Mouse (Mus musculus): ENCODE measurements around the gene Irf7. TPM values are rescaled to one million over a fixed set of nuclear protein-coding genes. Genes with fewer than 3 reads are reported as not detected.
A peak's percentile ranks its signal among the peaks of the same experiment; 100 is the strongest.

The Irf7 gene
- polyA plus RNA-seq, 1 experiment from 2014 or later, result 0.77 TPM

DNA sequence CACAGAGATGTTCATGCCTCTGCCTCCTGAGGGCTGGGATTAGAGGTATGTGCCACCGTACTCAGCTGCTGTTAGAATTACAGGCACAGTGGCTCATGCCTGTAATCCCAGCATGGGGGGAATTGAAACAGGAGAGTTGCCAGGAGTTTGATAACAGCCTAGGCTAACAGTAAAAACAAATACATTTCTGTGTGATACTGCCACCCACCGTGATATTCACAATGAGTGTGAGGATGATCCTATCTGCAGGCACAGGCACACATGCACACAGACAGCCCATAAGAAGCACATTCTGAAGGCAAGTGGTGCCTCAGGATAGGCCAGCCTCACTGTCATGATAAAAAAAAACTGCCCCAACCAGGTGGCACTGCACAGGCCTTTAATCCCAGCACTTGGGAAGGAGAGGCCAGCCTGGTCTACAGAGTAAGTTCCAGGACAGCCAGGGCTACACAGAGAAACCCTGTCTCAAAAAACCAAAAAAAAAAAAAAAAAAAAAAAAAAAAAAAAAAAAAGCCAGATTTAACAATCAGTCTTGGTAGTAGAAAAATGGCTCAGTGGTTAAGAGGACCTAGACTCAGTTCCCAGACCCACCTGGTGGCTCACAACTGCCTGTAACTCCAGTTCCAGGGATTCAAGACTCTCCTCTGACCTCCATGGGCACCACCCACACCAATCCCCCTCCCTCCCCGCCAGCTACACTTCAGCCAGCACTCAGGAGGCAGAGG, 31.8 kb upstream of the Irf7 start:
- H3K4me3 ChIP-seq (ENCODE audit: low read depth, low read length), result no peak overlapping the region
- peaks cover 4% of the 10 kb centered on the region for H3K4me1 ChIP-seq (replicated peaks; ENCODE audit: control insufficient read depth, insufficient read depth, low read length)
- WGBS, result 88% methylated on average over 3 of the region's 3 CpGs
- H3K9ac ChIP-seq (ENCODE audit: low read depth, low read length), result no peak overlapping the region
- ATAC-seq (ENCODE audit: low FRiP score), result no peak
- DNase-seq (ENCODE audit: low spot score), result no peak
- peaks cover 28% of the 10 kb centered on the region for H3K27me3 ChIP-seq (ENCODE audit: control insufficient read depth, insufficient read depth, low read length)
- H3K36me3 ChIP-seq (ENCODE audit: control insufficient read depth, insufficient read depth, low read length), result 0 out of 2 replicates have a peak, but pooled peaks cover 3% of the 10 kb centered on the region
- no peak overlapping the region for H3K4me2 ChIP-seq (replicated peaks; ENCODE audit: low read depth, low read length)
- H3K27ac ChIP-seq (ENCODE audit: low read depth, low read length), result no peak overlapping the region
- no peaks in the 10 kb centered on the region for H3K9me3 ChIP-seq (ENCODE audit: control insufficient read depth, low read length)

DNA sequence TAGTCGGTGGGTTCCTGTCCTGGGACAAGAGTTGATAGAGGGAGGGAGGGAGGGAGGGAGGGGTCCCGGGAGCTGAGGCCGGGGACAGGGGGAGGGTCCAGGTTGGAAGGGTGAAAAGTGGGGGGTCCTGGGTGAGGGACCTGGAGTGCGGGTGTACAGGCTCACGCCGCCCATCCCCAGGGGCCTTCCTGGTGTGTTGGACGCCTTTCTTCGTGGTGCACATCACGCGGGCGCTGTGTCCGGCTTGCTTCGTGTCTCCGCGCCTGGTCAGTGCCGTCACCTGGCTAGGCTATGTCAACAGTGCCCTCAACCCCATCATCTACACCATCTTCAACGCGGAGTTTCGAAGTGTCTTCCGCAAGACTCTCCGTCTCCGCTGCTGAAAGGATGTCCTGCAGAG, 28.2 kb upstream of the Irf7 start:
- Histone ChIP-seq H3K9ac (ENCODE audit: low read depth, low read length) (no peak overlapping the region), H3K4me1 (replicated peaks; ENCODE audit: control insufficient read depth, insufficient read depth, low read length) (peaks cover 7% of the 10 kb centered on the region), H3K27ac (ENCODE audit: low read depth, low read length) (no peak overlapping the region), H3K36me3 (ENCODE audit: control insufficient read depth, insufficient read depth, low read length) (0 out of 2 replicates have a peak, but pooled peaks cover 3% of the 10 kb centered on the region), H3K4me2 (replicated peaks; ENCODE audit: low read depth, low read length) (peak overlapping the region; percentile 65), H3K9me3 (ENCODE audit: control insufficient read depth, low read length) (no peaks in the 10 kb centered on the region), H3K27me3 (ENCODE audit: control insufficient read depth, insufficient read depth, low read length) (peaks cover 58% of the 10 kb centered on the region), H3K4me3 (ENCODE audit: low read depth, low read length) (peak overlapping the region; percentile 35)
- DNase-seq (ENCODE audit: low spot score), result peak; percentile 37
- 8% methylated on average over 22 of the region's 22 CpGs for WGBS
- ATAC-seq (ENCODE audit: low FRiP score), result peak; percentile 15; the same call in 1 of the 2 replicates

DNA sequence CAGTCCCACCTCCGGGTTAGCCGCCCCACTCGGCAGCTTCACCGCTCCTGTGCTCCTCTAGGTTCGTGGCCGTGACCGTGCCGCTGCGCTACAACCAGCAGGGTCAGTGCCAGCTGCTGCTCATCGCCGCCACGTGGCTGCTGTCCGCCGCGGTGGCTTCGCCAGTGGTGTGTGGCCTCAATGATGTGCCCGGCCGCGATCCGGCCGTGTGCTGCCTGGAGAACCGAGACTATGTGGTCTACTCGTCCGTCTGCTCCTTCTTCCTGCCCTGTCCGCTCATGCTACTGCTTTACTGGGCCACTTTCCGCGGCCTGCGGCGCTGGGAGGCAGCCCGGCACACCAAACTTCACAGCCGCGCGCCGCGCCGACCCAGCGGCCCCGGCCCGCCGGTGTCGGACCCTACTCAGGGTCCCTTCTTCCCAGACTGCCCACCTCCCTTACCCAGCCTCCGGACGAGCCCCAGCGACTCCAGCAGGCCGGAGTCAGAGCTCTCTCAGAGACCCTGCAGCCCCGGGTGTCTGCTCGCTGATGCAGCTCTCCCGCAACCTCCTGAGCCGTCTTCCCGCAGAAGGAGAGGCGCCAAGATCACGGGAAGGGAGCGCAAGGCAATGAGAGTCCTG, 27.7 kb upstream of the Irf7 start:
- H3K4me2 ChIP-seq (replicated peaks; ENCODE audit: low read depth, low read length), result peak overlapping the region; percentile 65
- ATAC-seq (ENCODE audit: low FRiP score) (peak; percentile 43; the same call in 1 of the 2 replicates), DNase-seq (ENCODE audit: low spot score) (peak; percentile 64)
- H3K9ac ChIP-seq (ENCODE audit: low read depth, low read length), result 0 out of 2 replicates have a peak overlapping the region, but pooled peaks have one; percentile 1
- no peak overlapping the region for H3K27ac ChIP-seq (ENCODE audit: low read depth, low read length)
- H3K27me3 ChIP-seq (ENCODE audit: control insufficient read depth, insufficient read depth, low read length), result peaks cover 58% of the 10 kb centered on the region
- no peaks in the 10 kb centered on the region for H3K9me3 ChIP-seq (ENCODE audit: control insufficient read depth, low read length)
- peaks cover 7% of the 10 kb centered on the region for H3K4me1 ChIP-seq (replicated peaks; ENCODE audit: control insufficient read depth, insufficient read depth, low read length)
- 0 out of 2 replicates have a peak, but pooled peaks cover 3% of the 10 kb centered on the region for H3K36me3 ChIP-seq (ENCODE audit: control insufficient read depth, insufficient read depth, low read length)
- WGBS, result under 1% methylated on average over 52 of the region's 53 CpGs
- peak overlapping the region; percentile 35 for H3K4me3 ChIP-seq (ENCODE audit: low read depth, low read length)

DNA sequence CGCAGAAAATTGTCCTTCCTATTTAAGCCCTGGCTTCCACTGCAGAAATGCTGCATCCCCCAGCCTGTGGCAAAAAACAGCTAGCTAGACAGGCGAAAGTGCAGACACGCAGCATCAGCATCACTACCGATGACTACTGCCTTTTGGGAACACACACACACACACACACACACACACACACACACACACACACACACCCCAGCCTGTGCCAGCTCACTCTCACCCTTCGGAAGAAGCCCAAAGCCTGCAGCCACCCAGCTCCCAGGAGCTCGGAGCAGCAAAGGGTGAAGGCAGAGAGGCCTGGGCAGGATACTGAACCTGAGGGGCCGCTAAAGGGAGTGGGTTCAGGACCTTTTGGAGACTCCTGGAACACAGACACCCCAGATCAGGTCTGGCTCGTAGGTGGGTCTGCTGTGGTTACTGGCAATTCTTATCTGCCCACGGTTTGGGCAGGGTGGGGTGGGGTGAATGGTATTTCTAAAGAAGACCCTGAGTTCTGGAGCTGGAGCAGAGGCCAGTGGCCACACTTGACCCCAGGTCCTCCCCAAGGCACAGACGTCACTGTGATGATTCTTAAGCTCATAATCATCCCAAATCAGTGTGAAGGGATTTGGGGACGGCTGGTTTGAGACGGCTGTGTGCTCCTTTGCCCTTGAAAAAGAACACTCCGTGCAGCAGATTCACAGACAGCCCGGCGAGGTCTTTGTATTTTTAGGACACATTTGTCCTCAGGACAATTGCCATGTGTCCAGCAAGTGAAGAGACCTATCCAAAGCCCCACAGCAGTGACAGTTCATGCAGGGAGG, 26.5 kb upstream of the Irf7 start:
- H3K4me3 ChIP-seq (ENCODE audit: low read depth, low read length), result peak overlapping the region; percentile 37
- no peaks in the 10 kb centered on the region for H3K36me3 ChIP-seq (ENCODE audit: control insufficient read depth, insufficient read depth, low read length)
- ATAC-seq (ENCODE audit: low FRiP score) (no peak), DNase-seq (ENCODE audit: low spot score) (peak; percentile 31)
- H3K27me3 ChIP-seq (ENCODE audit: control insufficient read depth, insufficient read depth, low read length), result peaks cover 58% of the 10 kb centered on the region
- WGBS, result 34% methylated on average over 15 of the region's 15 CpGs
- H3K9ac ChIP-seq (ENCODE audit: low read depth, low read length), result peak overlapping the region; percentile 67; the same call in 1 of the 2 replicates
- H3K9me3 ChIP-seq (ENCODE audit: control insufficient read depth, low read length), result no peaks in the 10 kb centered on the region
- H3K4me1 ChIP-seq (replicated peaks; ENCODE audit: control insufficient read depth, insufficient read depth, low read length), result peaks cover 7% of the 10 kb centered on the region
- H3K4me2 ChIP-seq (replicated peaks; ENCODE audit: low read depth, low read length), result peak overlapping the region; percentile 77
- H3K27ac ChIP-seq (ENCODE audit: low read depth, low read length), result no peak overlapping the region

DNA sequence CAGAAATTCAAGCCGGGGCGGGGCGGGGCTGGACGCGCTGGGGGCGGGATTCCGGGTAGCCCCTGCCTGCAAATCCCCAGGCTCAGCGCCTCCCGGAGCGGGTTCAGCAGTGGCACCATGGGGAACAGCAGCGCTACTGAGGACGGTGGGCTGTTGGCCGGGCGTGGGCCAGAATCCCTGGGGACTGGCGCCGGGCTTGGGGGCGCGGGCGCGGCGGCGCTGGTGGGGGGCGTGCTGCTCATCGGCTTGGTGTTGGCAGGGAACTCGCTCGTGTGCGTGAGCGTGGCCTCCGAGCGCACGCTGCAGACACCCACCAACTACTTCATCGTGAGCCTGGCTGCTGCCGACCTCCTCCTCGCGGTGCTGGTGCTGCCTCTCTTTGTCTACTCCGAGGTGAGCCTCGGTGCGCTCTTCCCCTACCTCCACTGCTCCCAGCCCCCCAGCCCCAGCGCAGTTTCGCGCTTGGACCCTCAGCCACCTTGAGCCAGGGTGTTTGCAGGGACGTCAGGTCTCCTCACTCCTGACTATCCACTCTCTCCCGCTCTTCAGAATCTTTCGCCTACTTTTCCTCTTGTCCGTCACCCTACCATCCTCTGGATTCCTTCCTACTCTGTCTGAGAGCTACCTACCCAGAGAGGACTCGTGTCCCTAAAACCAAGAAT, 25.8 kb upstream of the Irf7 start, which contains the start of gene Drd4:
Drd4 (plus strand) TSS at position 86 of the 662 bp plus-strand sequence.
- peak; percentile 53 for DNase-seq (ENCODE audit: low spot score)
- Histone ChIP-seq H3K27me3 (ENCODE audit: control insufficient read depth, insufficient read depth, low read length) (peaks cover 58% of the 10 kb centered on the region), H3K9me3 (ENCODE audit: control insufficient read depth, low read length) (no peaks in the 10 kb centered on the region), H3K27ac (ENCODE audit: low read depth, low read length) (no peak within 1 kb of the TSS), H3K4me3 (ENCODE audit: low read depth, low read length) (peak within 1 kb of the TSS; percentile 37), H3K9ac (ENCODE audit: low read depth, low read length) (peak within 1 kb of the TSS; percentile 67; the same call in 1 of the 2 replicates), H3K4me2 (replicated peaks; ENCODE audit: low read depth, low read length) (peak within 1 kb of the TSS; percentile 77), H3K36me3 (ENCODE audit: control insufficient read depth, insufficient read depth, low read length) (no peaks in the 10 kb centered on the region), H3K4me1 (replicated peaks; ENCODE audit: control insufficient read depth, insufficient read depth, low read length) (peaks cover 7% of the 10 kb centered on the region)
- ATAC-seq (ENCODE audit: low FRiP score), result peak; percentile 48; the same call in 1 of the 2 replicates
- WGBS, result 2% methylated on average over 45 of the region's 46 CpGs

DNA sequence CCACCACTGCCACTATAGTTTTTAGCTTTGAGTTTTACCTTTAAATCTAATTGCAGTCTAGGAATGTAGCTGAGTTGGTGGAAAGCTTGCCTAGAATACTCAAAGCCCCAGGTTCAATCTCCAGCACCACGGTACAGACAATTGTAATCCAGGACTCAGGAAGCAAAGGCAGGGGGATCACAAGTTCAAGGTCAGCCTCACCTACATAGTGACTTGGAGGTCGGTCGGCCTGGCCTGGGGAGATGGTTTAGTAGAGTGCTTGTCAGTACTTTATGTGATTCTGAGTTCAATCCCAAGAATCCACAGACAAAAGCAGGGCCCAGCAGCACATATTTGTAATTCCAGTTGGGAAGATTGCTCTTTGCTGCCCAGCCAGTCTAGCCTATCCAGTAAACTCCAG, 21.8 kb upstream of the Irf7 start:
- WGBS, result 82% methylated on average over 3 of the region's 3 CpGs
- H3K27me3 ChIP-seq (ENCODE audit: control insufficient read depth, insufficient read depth, low read length), result peaks cover 30% of the 10 kb centered on the region
- no peak overlapping the region for H3K4me3 ChIP-seq (ENCODE audit: low read depth, low read length)
- H3K9ac ChIP-seq (ENCODE audit: low read depth, low read length), result no peak overlapping the region
- ATAC-seq (ENCODE audit: low FRiP score) (no peak), DNase-seq (ENCODE audit: low spot score) (no peak)
- H3K36me3 ChIP-seq (ENCODE audit: control insufficient read depth, insufficient read depth, low read length), result no peaks in the 10 kb centered on the region
- H3K9me3 ChIP-seq (ENCODE audit: control insufficient read depth, low read length), result no peaks in the 10 kb centered on the region
- peaks cover 3% of the 10 kb centered on the region; the same call in 1 of the 2 replicates for H3K4me1 ChIP-seq (replicated peaks; ENCODE audit: control insufficient read depth, insufficient read depth, low read length)
- no peak overlapping the region for H3K27ac ChIP-seq (ENCODE audit: low read depth, low read length)
- H3K4me2 ChIP-seq (replicated peaks; ENCODE audit: low read depth, low read length), result no peak overlapping the region

DNA sequence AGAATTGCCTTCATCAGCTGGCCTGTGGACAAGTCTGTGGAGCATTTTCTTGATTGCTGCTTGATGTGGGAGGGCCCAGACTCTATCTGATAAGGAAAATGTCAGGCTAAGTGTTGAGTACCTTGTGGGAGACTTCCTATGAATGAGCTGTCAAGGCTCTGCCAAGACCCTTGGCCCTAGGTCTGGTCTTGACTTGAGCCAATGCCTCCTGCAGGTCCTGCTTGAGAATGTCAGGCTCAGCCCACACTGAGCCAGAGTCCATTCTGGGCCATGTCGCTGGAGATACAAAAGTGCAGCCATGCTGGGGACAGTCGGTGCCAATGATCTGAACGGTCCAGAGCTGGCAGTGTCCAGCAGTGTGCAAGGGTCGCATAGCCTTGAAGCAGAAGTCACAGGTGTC, 16.5 kb upstream of the Irf7 start:
- no peak for ATAC-seq (ENCODE audit: low FRiP score)

DNA sequence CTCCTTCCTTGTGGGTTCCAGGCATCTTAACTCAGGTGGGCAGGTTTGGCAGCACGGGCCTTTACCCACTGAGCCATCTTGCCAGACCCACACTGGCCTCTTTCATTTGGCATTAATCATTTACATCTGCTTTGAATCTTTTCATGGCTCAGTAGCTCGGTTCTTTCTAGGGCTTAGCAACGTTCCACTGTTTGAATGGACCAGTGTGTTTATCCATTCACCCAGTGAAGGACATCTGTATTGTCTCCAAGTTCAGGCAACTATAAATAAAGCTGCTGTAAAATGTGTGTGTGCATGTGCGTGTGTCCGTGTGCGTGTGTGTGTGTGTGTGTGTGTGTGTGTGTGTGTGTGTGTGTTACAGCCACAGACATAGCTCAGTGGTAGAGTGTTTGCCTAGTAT, 15.2 kb upstream of the Irf7 start:
- peaks cover 5% of the 10 kb centered on the region; the same call in 1 of the 2 replicates for H3K4me1 ChIP-seq (replicated peaks; ENCODE audit: control insufficient read depth, insufficient read depth, low read length)
- ATAC-seq (ENCODE audit: low FRiP score), result no peak
- no peaks in the 10 kb centered on the region for H3K9me3 ChIP-seq (ENCODE audit: control insufficient read depth, low read length)
- H3K27ac ChIP-seq (ENCODE audit: low read depth, low read length), result no peak overlapping the region
- no peak for DNase-seq (ENCODE audit: low spot score)
- no peaks in the 10 kb centered on the region for H3K36me3 ChIP-seq (ENCODE audit: control insufficient read depth, insufficient read depth, low read length)
- WGBS, result 52% methylated on average over 6 of the region's 6 CpGs
- H3K9ac ChIP-seq (ENCODE audit: low read depth, low read length), result no peak overlapping the region
- no peak overlapping the region for H3K4me2 ChIP-seq (replicated peaks; ENCODE audit: low read depth, low read length)
- 0 out of 2 replicates have a peak, but pooled peaks cover 3% of the 10 kb centered on the region for H3K27me3 ChIP-seq (ENCODE audit: control insufficient read depth, insufficient read depth, low read length)
- no peak overlapping the region for H3K4me3 ChIP-seq (ENCODE audit: low read depth, low read length)

More for the DNA sequence above, 16.5 kb upstream of the Irf7 start:
- Histone ChIP-seq H3K36me3 (ENCODE audit: control insufficient read depth, insufficient read depth, low read length) (no peaks in the 10 kb centered on the region), H3K9me3 (ENCODE audit: control insufficient read depth, low read length) (no peaks in the 10 kb centered on the region), H3K9ac (ENCODE audit: low read depth, low read length) (no peak overlapping the region), H3K4me2 (replicated peaks; ENCODE audit: low read depth, low read length) (no peak overlapping the region), H3K4me1 (replicated peaks; ENCODE audit: control insufficient read depth, insufficient read depth, low read length) (peaks cover 5% of the 10 kb centered on the region; the same call in 1 of the 2 replicates), H3K4me3 (ENCODE audit: low read depth, low read length) (no peak overlapping the region), H3K27ac (ENCODE audit: low read depth, low read length) (no peak overlapping the region), H3K27me3 (ENCODE audit: control insufficient read depth, insufficient read depth, low read length) (0 out of 2 replicates have a peak, but pooled peaks cover 3% of the 10 kb centered on the region)
- WGBS, result 81% methylated on average over 4 of the region's 4 CpGs
- DNase-seq (ENCODE audit: low spot score), result no peak

Measured in hindbrain, embryonic 11.5 days (tissue).